Mouse (Mus musculus): ENCODE measurements at regions not wholly inside any gene's neighbourhood (a gene's known extent, or its start where the extent isn't known, plus 50 kb on each side); places are given as distances from the start of the nearest gene placed in this dataset.

DNA sequence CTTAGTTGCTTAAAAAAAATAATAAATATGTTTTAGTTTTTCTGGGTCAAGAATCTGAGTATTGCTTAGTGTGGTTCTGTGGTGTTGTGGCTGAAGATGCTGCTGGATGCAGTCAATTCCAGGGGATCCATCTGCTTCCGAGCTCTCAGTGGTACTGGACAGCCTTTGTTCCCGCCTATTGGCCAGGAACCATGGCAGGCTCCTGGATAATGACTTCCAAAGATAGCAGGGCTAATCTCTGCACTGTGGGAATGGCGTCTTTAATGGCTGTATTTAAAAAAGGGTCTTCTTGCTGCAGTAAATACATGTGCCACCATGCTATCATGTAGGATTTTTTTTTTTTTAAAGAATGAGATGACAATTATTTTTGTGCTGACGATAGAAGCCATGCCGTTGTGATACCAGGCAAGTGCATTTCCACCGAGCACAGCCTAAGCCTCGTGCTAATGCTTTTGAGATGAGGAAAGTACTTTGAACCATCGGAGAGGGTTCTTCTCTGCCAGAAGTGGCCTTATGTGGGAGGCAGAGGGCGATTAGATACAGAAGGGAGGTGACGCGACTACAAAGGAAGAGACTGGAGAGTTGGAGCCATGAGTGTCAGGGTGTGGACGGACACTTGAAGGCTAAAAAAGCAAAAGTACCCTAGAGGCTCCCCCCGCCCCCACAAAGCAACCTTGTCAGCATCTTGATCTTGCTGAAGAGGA lies 50.7 kb upstream of the Rgs8 start:
- Histone ChIP-seq H3K27me3 (replicated peaks) (no peaks in the 10 kb centered on the region), H3K4me3 (no peak overlapping the region), H3K4me2 (peak overlapping the region; percentile 51), H3K4me1 (replicated peaks) (peaks cover 38% of the 10 kb centered on the region), H3K36me3 (no peaks in the 10 kb centered on the region), H3K9me3 (replicated peaks) (no peaks in the 10 kb centered on the region), H3K9ac (no peak overlapping the region), H3K27ac (ENCODE audit: poor library complexity, severe bottlenecking) (peak overlapping the region; percentile 6; the same call in 1 of the 2 replicates)
- ATAC-seq (ENCODE audit: insufficient number of reproducible peaks, low FRiP score) = 0 out of 2 replicates have a peak, but pooled peaks have one; percentile 16
- 15% methylated on average over 13 of the region's 13 CpGs for WGBS

DNA sequence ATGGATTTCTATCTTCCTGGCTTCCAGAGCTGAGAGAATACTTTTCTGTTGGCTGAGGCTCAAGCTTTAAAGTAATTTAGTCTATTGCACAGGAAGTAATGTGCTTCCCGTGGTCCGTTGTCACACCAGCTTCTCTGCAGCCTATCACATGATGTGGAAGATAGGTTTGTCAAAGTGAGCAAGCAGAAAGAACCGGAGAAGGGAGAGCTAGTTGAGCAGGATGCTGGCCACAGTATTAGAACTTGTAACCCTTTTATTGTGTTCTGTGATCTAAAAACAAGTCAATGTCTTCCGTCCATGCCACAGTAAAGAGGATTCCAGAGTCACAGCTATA lies 50.2 kb upstream of the Rgs8 start:
- Histone ChIP-seq H3K4me2 (peak overlapping the region; percentile 51), H3K9ac (no peak overlapping the region), H3K27ac (ENCODE audit: poor library complexity, severe bottlenecking) (peak overlapping the region; percentile 6; the same call in 1 of the 2 replicates), H3K4me3 (no peak overlapping the region), H3K4me1 (replicated peaks) (peaks cover 38% of the 10 kb centered on the region), H3K27me3 (replicated peaks) (no peaks in the 10 kb centered on the region), H3K9me3 (replicated peaks) (no peaks in the 10 kb centered on the region), H3K36me3 (no peaks in the 10 kb centered on the region)
- WGBS = 28% methylated on average over 4 of the region's 4 CpGs
- no peak for ATAC-seq (ENCODE audit: insufficient number of reproducible peaks, low FRiP score)

Data from heart, embryonic 12.5 days (tissue).